Mouse (Mus musculus) urinary bladder, postnatal 25 days (tissue): ENCODE measurements around the gene Cul7.

Source experiments
- DNase-seq: peaks from one replicate; pipeline ENCODE4 v3.0.0; 2022; ENCODE audit warnings: low spot score

Cul7 gene

GRCm38 (mm10) chr17:46673850-46674529, 23.9 kb downstream of the Cul7 start, which contains the start of gene Rrp36:
Gene Rrp36 (minus strand): TSS chr17:46674352.
- DNase-seq, result peak; percentile 83

DNA sequence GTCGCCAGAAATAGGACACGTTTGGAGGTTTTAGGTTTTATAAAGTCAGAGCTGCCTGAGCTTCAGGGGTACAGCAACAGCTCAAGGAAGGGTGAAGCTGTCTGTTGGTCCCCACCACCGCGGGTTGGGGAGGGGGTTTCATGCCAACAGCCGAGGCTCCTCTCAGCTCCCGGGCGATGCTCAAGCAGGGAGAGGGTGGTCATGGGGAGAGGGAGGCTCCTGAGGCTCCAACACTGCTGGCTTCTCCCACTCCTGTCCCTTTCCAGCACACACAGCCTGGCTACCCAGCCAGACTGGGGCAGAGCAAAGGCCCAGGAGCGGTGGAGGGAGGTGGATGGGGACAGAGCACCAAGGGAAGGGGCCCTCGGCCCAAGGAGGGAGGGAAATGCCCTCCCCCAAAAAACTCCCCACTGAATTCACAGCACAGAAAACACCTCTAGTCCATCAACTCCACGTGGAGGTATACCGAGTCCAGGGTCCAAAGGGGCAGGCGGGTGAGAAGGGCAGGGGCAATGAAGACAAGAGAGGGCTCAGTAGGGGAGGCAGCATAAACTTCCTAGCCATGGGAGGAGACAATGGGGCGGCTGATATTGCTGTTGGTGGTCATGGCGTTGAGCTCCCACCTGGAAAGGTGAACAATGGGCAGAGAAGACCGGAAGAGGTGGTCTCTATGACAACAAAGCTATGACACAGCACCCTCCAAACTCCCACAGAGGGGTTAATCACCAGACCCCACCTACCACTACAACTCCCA, 24.6 kb downstream of the Cul7 start:
- DNase-seq, result no peak

- DNase-seq, result no peak
Measured at GRCm38 (mm10) chr17:46678416-46678815, 28.3 kb downstream of the Cul7 start, which contains the start of gene Mea1. Gene Mea1 (plus strand): TSS chr17:46678793.

GRCm38 (mm10) chr17:46678911-46679310, 28.8 kb downstream of the Cul7 start:
- DNase-seq, result no peak

DNA sequence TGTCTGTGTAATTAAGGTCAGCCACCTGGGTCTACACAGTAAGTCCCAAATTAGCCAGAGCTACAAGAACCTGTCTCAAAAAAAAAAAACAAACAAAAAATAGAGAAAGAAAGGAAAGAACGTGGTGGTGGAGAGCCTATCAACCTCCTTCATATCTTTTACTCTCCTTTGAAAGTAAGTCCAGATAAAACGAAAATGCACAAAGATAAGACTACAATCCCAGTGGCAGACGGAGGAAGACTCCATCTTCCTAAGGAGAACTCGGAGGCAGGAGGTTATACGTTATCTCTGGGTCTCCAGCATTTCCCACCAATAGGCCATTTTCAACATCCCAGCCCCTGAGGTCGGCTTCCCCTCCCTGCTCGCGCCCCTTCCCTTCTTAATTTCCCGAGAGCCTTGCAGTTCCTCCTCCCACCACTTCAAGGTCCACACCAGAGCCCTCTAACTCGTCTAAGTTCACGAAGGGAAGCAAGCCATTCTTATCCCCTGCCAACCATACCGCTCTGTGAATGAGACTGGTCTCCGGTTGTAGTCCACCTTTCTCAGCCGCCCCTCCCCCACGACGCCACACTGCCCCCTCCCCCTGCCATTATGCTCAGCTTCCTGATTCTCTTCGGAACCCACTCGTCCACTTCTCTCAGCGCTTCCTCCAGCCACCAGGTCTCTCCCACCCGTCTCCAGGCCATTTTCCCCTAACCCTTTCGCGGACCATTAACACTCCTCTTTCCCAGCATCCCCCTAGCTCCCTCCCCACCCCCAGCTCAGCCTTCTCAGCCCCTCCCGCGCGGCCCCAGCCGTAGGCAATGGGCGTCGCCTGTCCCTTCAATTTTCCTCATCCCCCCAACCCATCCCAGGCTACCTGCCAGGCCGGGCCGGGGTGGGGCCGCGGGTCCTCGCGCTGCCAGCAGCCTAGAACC, 30.0 kb downstream of the Cul7 start:
- peak; percentile 55 for DNase-seq

DNA sequence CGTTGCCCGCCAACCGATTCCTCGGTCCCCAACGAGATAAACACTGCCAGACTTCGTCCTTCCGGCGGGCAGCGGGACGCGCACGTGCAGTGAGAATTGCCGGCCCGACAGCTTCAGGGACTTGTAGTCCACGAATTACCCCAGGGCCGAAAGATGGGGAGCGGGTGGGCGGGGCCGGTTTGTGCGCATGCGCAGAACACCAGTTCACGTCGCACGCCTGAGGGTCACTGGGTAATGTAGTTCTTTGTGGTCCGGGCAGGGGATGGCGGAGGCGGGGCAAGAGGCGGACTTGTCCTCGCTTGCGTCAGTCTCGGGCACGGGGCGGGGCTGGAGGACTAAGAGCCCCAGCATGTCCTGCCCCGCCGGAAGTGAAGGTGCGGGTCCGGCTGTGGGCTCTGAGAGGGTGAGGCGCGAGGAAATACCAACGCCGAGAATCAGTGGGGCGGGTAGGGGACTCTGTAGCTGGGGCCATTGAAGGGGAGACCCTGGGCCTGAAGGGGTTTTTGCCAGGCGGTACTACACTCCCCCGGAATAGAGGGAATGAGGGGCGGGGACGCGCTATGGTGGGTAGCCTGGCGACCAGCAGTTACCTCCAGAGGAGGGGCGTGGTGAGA, 30.7 kb downstream of the Cul7 start, which contains the start of gene Klhdc3:
Gene Klhdc3, minus strand, starts transcription at position 155 of the 614 bp plus-strand sequence.
- DNase-seq, result peak; percentile 94

DNA sequence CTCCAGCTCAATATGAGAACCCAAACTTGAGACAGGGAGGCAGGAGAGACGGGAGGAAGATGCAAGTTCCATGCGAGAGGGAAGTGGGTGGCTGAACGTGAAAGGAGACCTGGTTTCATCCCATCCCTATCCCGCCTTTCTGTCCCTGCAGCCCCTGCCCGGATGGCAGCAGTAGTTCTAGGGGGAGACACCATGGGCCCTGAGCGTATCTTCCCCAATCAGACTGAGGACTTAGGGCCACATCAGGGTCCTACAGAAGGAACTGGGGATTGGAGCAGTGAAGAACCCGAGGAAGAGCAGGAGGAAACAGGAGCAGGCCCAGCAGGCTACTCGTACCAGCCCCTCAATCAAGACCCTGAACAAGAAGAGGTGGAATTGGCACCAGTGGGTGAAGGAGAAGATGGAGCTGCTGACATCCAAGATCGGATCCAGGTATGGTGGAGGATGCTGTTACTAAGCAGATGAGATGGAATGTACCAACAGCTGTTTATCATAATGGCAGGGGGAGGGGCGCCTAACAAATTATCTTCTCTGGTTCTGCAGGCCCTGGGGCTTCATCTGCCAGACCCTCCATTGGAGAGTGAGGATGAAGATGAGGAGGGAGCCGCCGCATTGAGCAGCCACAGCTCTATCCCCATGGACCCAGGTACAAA, 31.5 kb downstream of the Cul7 start:
- no peak for DNase-seq

- DNase-seq, result no peak
Measured at GRCm38 (mm10) chr17:46682654-46683389, 32.7 kb downstream of the Cul7 start.

DNA sequence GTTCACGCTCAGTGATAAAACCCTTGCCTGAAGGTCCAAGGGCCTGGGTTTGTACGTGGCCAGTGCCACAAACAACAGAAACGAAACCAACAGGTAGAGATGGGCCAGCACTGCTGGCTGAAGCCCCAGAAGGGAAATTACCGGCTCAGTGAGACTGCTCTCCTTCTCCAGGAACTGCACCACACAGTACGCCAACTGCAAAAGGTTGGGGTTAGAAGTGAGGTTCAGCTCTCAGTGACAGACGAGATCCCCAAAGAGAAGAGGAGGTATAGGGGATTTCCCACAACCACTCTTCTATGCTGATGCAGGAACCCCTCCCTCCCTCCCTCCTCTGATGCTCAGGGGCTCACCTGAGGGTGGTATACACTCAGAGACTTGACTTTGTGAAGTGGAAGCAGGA, 35.8 kb downstream of the Cul7 start:
- no peak for DNase-seq

DNA sequence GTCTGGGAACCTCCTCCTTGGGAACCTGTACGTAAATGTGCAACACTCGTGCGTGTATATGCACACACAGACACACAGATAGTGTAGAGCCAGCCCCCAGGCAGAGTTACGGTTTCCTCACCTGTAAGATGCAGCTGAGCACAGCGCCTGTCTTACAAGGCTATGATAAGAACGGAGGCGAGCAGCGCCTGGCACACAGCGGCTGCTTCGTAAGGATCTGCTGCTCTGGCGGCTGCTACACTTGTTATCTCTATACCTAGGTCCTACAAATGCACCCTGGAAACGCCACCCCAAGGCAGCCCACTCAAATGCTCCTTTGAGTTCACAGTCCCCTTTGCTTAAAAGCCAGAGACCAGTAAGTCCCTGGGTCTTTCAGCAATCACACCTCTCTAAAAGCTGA, 40.5 kb downstream of the Cul7 start:
- no peak for DNase-seq

GRCm38 (mm10) chr17:46691390-46691789, 41.3 kb downstream of the Cul7 start:
- DNase-seq, result no peak

GRCm38 (mm10) chr17:46694517-46695063, 44.5 kb downstream of the Cul7 start:
- no peak for DNase-seq

- DNase-seq, result no peak
Measured at GRCm38 (mm10) chr17:46698515-46698914, 48.4 kb downstream of the Cul7 start.

DNA sequence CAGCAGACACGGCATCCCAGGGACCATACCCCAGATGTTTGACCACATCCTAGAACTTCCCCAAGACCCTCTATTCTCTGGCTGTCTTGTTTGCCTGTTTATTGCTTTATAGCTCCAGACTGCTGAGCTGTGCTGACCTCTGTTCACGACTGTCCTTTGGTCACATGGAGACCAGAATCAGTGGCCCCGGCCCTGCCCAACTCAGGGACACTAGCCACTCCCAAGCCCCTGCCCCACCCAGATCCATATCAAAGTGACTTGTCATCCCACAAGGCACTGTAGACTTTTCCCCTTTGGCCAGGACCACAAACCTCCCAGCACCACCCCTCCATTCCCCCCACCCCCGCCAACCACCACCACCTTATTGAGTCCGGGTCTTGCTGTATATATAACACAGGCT, 49.1 kb downstream of the Cul7 start:
- no peak for DNase-seq

- DNase-seq, result no peak
Measured at GRCm38 (mm10) chr17:46699912-46700311, 49.8 kb downstream of the Cul7 start.

GRCm38 (mm10) chr17:46701489-46701888, 51.4 kb downstream of the Cul7 start:
- DNase-seq, result no peak

- DNase-seq, result no peak
Measured at GRCm38 (mm10) chr17:46702100-46702499, 52.0 kb downstream of the Cul7 start.

- DNase-seq, result no peak
Measured at GRCm38 (mm10) chr17:46702506-46702905, 52.4 kb downstream of the Cul7 start.

DNA sequence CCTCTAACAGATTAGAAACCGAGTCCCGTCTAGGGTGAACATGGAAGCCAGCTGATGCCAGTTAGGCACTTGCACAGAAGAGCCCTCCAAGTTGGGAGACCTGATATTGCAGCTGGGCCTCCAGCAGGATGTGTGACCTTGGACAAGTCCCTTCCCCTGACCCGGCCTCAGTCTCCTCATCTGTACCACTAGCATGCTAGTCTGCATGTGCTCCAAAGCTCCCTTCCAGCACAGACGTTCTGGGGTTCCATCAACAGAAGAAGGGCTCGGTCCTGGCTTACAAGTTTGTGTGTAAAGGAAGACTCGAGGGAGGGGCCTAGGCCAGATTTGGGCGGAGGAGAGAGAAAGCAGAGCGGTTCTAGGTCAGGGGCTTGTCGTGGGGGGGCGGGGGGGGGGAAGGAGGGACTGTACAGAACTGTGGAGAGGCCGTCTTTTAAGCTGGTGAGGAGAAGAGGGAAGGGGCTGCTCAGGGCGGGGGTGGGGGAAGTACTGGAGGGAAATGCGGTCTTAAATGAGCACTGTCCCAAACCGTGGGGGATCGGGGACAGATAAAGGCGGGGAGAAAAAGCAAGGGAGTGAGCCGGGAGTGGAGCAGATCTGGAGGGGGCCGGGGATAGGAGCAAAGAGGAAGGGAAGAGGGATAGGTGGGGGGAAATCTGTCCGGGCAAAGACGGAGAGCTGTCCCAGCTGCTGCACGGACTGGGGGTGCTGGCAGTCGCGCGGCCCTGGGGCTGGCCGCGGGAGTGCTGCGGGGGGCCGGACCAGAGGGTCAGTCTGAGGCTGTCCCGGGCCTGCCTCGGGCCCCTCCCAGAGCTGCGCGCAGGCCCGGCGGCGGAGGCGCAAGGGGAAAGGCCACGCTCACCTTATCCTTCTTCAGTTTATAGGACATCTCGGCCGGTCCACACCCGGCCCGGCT, 54.1 kb downstream of the Cul7 start:
- no peak for DNase-seq
